Mouse (Mus musculus): Measurements from ENCODE around the gene Tmem251. TPM values are rescaled to one million over a fixed set of nuclear protein-coding genes. Genes with fewer than 3 reads are reported as not detected.

Gene Tmem251
- polyA plus RNA-seq, 1 experiment from 2014 or later, result 13.3 TPM

DNA sequence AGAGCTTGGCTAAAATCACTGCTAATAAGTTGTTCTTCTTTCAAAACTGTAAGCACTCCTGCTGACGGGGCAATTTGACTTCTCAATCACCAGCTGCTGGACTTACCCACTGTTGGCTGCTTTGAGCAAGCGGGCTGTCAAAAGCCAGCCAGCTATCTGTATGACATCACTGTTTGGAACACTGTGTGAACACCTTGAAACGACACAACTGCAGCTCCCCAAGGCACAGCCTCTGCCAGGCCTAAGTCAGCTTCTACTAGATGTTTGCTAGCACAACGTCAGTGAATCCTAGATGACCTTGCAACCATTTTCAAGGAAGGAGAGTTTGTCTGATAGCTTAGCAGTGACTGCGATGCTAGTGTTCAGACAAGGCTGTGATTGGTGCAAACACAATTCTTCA, 4.5 kb upstream of the Tmem251 start:
- no peak for ATAC-seq
- peaks cover 15% of the 10 kb centered on the region for H3K4me1 ChIP-seq (replicated peaks)
- 85% methylated on average over 5 of the region's 5 CpGs for WGBS
- no peaks in the 10 kb centered on the region for H3K27me3 ChIP-seq
- H3K27ac ChIP-seq, result no peak overlapping the region
- no peaks in the 10 kb centered on the region for H3K36me3 ChIP-seq
- H3K9ac ChIP-seq (replicated peaks), result no peak overlapping the region
- no peak overlapping the region for H3K4me3 ChIP-seq (replicated peaks)
- no peak overlapping the region for H3K4me2 ChIP-seq (replicated peaks)
- H3K9me3 ChIP-seq, result no peaks in the 10 kb centered on the region

DNA sequence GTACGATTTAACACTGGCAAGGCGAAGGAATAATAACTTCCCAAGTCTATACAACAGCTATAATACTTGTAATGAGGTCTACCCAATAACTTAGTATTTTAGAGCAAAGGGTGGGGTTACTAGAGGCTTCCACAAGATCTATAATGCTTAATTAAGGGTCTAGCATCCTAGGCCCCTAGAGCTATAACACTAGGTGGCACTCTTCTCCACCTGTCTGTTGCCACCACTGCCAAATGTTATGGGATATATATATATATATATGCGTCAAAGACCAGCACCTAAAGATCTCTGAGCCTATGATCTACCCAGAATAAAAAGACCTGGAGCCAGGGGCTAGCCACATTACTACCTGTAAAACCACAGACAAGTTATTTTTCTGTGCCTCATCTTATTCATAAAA, 3.3 kb upstream of the Tmem251 start:
- H3K36me3 ChIP-seq, result no peaks in the 10 kb centered on the region
- no peak for ATAC-seq
- 67% methylated on average over 3 of the region's 3 CpGs for WGBS

DNA sequence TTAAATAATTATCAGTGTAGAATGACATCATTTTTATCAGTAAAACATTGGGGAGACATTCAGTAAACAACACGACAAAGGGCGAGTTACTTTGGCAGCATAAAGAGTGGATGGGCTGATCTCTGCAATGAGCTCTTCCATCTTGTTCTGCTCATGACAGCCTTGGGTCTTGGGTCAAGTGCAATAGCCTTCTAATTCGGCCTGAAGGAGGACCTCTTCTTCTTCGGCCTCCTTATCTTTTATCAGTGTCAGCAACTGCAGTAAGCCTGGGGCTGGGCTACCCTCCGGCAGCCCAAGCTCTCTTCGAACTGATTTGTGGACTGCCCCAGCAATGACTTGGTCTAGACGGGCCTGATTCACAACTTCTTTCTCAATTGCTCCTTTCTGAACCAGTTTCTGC, 1.5 kb upstream of the Tmem251 start:
- 93% methylated on average over 7 of the region's 7 CpGs for WGBS
- Histone ChIP-seq H3K27ac (no peak overlapping the region), H3K4me3 (replicated peaks) (no peak overlapping the region), H3K9ac (replicated peaks) (no peak overlapping the region), H3K4me1 (replicated peaks) (peaks cover 24% of the 10 kb centered on the region), H3K4me2 (replicated peaks) (peak overlapping the region; percentile 88), H3K9me3 (no peaks in the 10 kb centered on the region), H3K36me3 (0 out of 2 replicates have a peak, but pooled peaks cover 2% of the 10 kb centered on the region), H3K27me3 (no peaks in the 10 kb centered on the region)
- ATAC-seq, result no peak

More for the DNA sequence above, 3.3 kb upstream of the Tmem251 start:
- Histone ChIP-seq H3K27me3 (no peaks in the 10 kb centered on the region), H3K9me3 (no peaks in the 10 kb centered on the region), H3K4me1 (replicated peaks) (peaks cover 24% of the 10 kb centered on the region), H3K4me2 (replicated peaks) (no peak overlapping the region), H3K9ac (replicated peaks) (no peak overlapping the region), H3K27ac (no peak overlapping the region), H3K4me3 (replicated peaks) (no peak overlapping the region)

DNA sequence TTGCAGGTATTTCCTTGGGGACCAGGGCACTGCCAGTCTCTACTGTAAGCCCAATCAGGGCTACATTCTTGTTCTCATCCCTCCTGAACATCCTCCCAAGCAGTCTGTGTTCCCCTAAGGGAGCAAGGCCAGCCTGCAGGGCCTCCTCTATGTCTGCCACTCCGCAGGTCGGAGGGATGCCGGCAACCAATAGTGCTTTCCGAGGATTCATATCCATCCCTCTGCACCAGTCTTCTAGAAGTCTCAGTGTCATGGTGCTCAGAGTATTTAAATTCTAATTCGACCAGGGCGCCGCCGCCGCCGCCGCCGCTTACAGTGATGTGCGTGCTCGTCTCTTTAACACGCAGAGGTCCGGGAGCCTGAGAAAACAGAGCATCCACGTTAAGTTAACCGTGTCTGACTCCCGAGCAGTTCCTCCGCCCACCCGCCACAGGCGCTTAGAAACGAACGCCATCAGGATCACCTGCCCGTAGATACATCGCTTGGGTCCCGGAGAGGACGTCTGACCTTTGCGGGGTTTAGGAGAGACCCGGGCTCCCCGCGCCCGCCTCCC, 450 bp upstream of the Tmem251 start:
- H3K27me3 ChIP-seq, result no peaks in the 10 kb centered on the region
- H3K4me2 ChIP-seq (replicated peaks), result peak overlapping the region; percentile 88
- no peaks in the 10 kb centered on the region for H3K9me3 ChIP-seq
- H3K27ac ChIP-seq, result peak overlapping the region; percentile 94
- peak overlapping the region; percentile 73 for H3K4me3 ChIP-seq (replicated peaks)
- WGBS, result under 1% methylated on average over 33 of the region's 33 CpGs
- H3K9ac ChIP-seq (replicated peaks), result peak overlapping the region; percentile 89
- ATAC-seq, result peak; percentile 74
- peaks cover 6% of the 10 kb centered on the region for H3K36me3 ChIP-seq
- peaks cover 24% of the 10 kb centered on the region for H3K4me1 ChIP-seq (replicated peaks)

GRCm38 (mm10) chr12:102744839-102745238, 1.3 kb downstream of the Tmem251 start:
- H3K4me2 ChIP-seq (replicated peaks), result peak overlapping the region; percentile 88
- peak overlapping the region; percentile 73; the same call in 1 of the 2 replicates for H3K4me3 ChIP-seq (replicated peaks)
- peaks cover 24% of the 10 kb centered on the region for H3K4me1 ChIP-seq (replicated peaks)
- no peak for ATAC-seq
- H3K27ac ChIP-seq, result no peak overlapping the region
- no peaks in the 10 kb centered on the region for H3K27me3 ChIP-seq
- H3K9me3 ChIP-seq, result no peaks in the 10 kb centered on the region
- 67% methylated on average over 6 of the region's 6 CpGs for WGBS
- peaks cover 16% of the 10 kb centered on the region for H3K36me3 ChIP-seq
- H3K9ac ChIP-seq (replicated peaks), result no peak overlapping the region

- H3K4me3 ChIP-seq (replicated peaks), result no peak overlapping the region
- no peak overlapping the region for H3K27ac ChIP-seq
- ATAC-seq, result no peak
- H3K27me3 ChIP-seq, result no peaks in the 10 kb centered on the region
- H3K9me3 ChIP-seq, result no peaks in the 10 kb centered on the region
- peaks cover 16% of the 10 kb centered on the region for H3K36me3 ChIP-seq
- H3K9ac ChIP-seq (replicated peaks), result no peak overlapping the region
- WGBS, result 93% methylated on average over 3 of the region's 3 CpGs
- H3K4me2 ChIP-seq (replicated peaks), result no peak overlapping the region
- H3K4me1 ChIP-seq (replicated peaks), result peaks cover 12% of the 10 kb centered on the region
These were observed 4.7 kb downstream of the Tmem251 start for GRCm38 (mm10) chr12:102748256-102748655.

DNA sequence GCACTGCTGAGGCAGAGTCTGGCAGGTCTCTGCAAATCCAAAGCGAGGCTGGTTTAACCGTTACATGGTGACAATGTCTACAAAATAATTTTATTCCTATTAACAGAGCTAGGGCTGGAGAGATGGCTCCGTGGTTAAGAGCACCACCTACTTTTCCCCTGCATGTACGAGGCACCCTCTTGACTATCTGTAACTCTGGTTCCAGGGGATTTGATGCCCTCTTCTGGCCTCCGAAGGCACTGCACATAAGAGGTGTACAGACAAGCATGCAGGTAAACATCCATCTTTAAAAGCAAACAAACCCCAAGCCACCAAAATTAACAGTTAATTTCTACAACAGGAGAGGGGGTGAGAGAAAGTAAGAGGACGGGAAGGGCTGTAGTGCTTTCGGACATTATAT, 12.7 kb downstream of the Tmem251 start:
- Histone ChIP-seq H3K4me1 (replicated peaks) (peaks cover 35% of the 10 kb centered on the region), H3K36me3 (no peaks in the 10 kb centered on the region; the same call in 1 of the 2 replicates), H3K4me2 (replicated peaks) (peak overlapping the region; percentile 80), H3K9ac (replicated peaks) (no peak overlapping the region; the same call in 1 of the 2 replicates), H3K27me3 (no peaks in the 10 kb centered on the region), H3K27ac (no peak overlapping the region), H3K9me3 (no peaks in the 10 kb centered on the region), H3K4me3 (replicated peaks) (peak overlapping the region; percentile 70)
- 88% methylated on average over 7 of the region's 7 CpGs for WGBS
- no peak for ATAC-seq

GRCm38 (mm10) chr12:102757055-102757688, 13.6 kb downstream of the Tmem251 start:
- H3K4me2 ChIP-seq (replicated peaks), result peak overlapping the region; percentile 80
- peaks cover 35% of the 10 kb centered on the region for H3K4me1 ChIP-seq (replicated peaks)
- no peaks in the 10 kb centered on the region for H3K27me3 ChIP-seq
- H3K9ac ChIP-seq (replicated peaks), result peak overlapping the region; percentile 76
- ATAC-seq, result peak; percentile 0; the same call in 1 of the 2 replicates
- peak overlapping the region; percentile 70 for H3K4me3 ChIP-seq (replicated peaks)
- 2% methylated on average over 46 of the region's 46 CpGs for WGBS
- no peaks in the 10 kb centered on the region for H3K9me3 ChIP-seq
- peak overlapping the region; percentile 90 for H3K27ac ChIP-seq
- H3K36me3 ChIP-seq, result peaks cover under 1% of the 10 kb centered on the region

GRCm38 (mm10) chr12:102757689-102758402, 14.3 kb downstream of the Tmem251 start, which contains the start of the genes Gm28051, Gon7 and Ubr7:
TSS of gene Gm28051 (minus strand) at chr12:102757765.
TSS of gene Gon7 (minus strand) at chr12:102757803.
TSS of gene Ubr7 (plus strand) at chr12:102757967.
- Histone ChIP-seq H3K27me3 (no peaks in the 10 kb centered on the region), H3K4me1 (replicated peaks) (peaks cover 35% of the 10 kb centered on the region), H3K27ac (peak within 1 kb of the TSS; percentile 90), H3K36me3 (peaks cover 7% of the 10 kb centered on the region), H3K4me2 (replicated peaks) (peak within 1 kb of the TSS; percentile 80), H3K4me3 (replicated peaks) (peak within 1 kb of the TSS; percentile 70), H3K9me3 (no peaks in the 10 kb centered on the region), H3K9ac (replicated peaks) (peak within 1 kb of the TSS; percentile 79)
- peak; percentile 96 for ATAC-seq
- WGBS, result under 1% methylated on average over 72 of the region's 73 CpGs

DNA sequence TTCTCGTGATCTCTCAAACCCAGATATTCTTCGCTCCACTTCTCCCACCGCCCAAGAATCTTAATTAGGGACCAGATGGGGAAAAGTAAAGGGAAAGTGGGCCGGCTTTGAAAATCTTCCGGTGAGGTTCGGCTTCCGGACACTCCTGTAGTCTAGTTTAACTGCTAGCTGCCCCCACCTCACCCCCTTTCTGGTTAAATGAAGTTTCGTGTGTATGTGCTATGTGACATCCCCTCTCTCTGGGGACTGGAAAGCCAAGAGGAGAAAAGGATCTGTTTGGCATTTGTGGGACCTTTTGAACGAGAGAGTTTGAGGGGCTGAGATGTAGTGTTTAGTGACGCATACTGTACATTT, 14.8 kb downstream of the Tmem251 start, which contains the start of gene Gm20604:
Gene Gm20604 (minus strand): TSS at position 270 of the 354 bp plus-strand sequence.
- Histone ChIP-seq H3K4me3 (replicated peaks) (peak within 1 kb of the TSS; percentile 70), H3K4me2 (replicated peaks) (peak within 1 kb of the TSS; percentile 80), H3K4me1 (replicated peaks) (peaks cover 35% of the 10 kb centered on the region), H3K36me3 (peaks cover 7% of the 10 kb centered on the region), H3K27ac (peak within 1 kb of the TSS; percentile 90), H3K27me3 (no peaks in the 10 kb centered on the region), H3K9ac (replicated peaks) (peak within 1 kb of the TSS; percentile 79), H3K9me3 (no peaks in the 10 kb centered on the region)
- under 1% methylated on average over 10 of the region's 10 CpGs for WGBS
- no peak for ATAC-seq

- WGBS, result 2% methylated on average over 5 of the region's 5 CpGs
- peak overlapping the region; percentile 79 for H3K9ac ChIP-seq (replicated peaks)
- ATAC-seq, result no peak
These were observed 15.4 kb downstream of the Tmem251 start for GRCm38 (mm10) chr12:102758936-102759335.

GRCm38 (mm10) chr12:102761668-102762067, 18.1 kb downstream of the Tmem251 start:
- Histone ChIP-seq H3K4me2 (replicated peaks) (no peak overlapping the region), H3K36me3 (peaks cover 29% of the 10 kb centered on the region), H3K9me3 (no peaks in the 10 kb centered on the region), H3K27ac (no peak overlapping the region), H3K27me3 (no peaks in the 10 kb centered on the region), H3K9ac (replicated peaks) (no peak overlapping the region), H3K4me3 (replicated peaks) (no peak overlapping the region), H3K4me1 (replicated peaks) (peaks cover 22% of the 10 kb centered on the region)
- ATAC-seq, result no peak
- WGBS, result 93% methylated on average over 3 of the region's 3 CpGs

More at GRCm38 (mm10) chr12:102758936-102759335, 15.4 kb downstream of the Tmem251 start:
- Histone ChIP-seq H3K27me3 (no peaks in the 10 kb centered on the region), H3K4me1 (replicated peaks) (peaks cover 35% of the 10 kb centered on the region), H3K4me2 (replicated peaks) (peak overlapping the region; percentile 78), H3K36me3 (peaks cover 11% of the 10 kb centered on the region), H3K4me3 (replicated peaks) (peak overlapping the region; percentile 70), H3K27ac (no peak overlapping the region), H3K9me3 (no peaks in the 10 kb centered on the region)
